Mouse (Mus musculus): ENCODE results near the gene Jpt2.
"Not testable (repeated sequence)": the region's sequence is repeated elsewhere in the genome, so short reads cannot be mapped to it uniquely, and the experiment has no call there.

The Jpt2 gene

DNA sequence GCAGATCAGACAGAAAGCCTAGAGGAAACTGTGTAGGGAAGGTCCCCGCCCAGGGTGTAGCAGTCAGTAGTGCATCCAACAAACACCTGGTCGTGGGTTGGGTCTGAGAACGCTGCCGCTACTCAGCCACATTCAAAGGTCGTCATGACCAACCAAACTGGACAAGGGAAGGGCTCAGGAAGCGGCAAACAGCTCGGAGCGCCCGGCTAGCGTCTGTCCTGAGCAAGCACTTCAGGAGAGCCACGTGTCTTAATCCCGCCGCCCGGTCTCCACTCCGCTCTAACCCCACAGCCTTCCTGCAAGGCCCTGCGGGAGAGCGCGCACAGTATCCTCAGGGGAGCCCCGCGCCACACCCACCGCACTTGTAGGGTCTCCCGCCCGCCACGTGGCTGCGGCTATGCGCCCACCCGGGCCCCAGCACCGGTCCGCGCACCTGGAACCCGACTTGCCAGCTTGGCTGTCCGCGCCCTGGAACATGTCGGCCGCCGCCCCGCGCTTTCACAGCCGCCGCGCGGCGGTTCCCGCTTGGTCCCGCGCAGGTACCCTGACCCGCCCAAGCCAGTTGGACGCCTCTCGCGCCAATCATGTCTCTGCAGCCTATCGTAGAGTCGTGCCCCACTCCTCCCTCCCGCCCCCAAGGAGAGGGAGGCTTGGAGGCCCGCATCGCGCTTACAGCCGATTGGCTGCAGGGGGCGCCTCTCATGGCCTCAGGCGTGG lies at the start of gene Jpt2:
TSS of gene Jpt2 (minus strand) at position 555 of the 717 bp plus-strand sequence.
- peak; percentile 98 for DNase-seq (ENCODE audit: extremely low read depth, insufficient read length, low spot score)

DNA sequence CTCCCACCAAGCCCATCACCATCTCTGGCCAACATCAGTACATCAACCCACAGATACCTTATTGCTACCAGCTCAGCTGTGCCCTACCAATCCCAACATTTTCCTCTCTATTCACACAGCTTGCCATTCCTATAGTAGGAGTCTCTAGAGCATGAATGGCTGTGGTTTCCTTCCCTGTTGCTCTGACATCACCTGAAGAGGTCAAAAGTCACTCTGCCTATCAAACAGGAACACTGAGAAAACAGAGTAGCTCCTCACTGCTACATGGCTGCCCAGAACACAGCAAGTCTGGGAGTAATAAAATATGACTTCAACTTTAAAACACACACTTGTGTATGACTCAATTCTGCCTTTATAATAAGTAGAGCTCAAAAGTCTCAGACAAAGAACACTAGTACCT lies 47.0 kb upstream of the Jpt2 start:
- DNase-seq (ENCODE audit: extremely low read depth, insufficient read length, low spot score), result no peak

GRCm38 (mm10) chr17:25005102-25005501 lies 44.6 kb upstream of the Jpt2 start:
- no peak for DNase-seq (ENCODE audit: extremely low read depth, insufficient read length, low spot score)

DNA sequence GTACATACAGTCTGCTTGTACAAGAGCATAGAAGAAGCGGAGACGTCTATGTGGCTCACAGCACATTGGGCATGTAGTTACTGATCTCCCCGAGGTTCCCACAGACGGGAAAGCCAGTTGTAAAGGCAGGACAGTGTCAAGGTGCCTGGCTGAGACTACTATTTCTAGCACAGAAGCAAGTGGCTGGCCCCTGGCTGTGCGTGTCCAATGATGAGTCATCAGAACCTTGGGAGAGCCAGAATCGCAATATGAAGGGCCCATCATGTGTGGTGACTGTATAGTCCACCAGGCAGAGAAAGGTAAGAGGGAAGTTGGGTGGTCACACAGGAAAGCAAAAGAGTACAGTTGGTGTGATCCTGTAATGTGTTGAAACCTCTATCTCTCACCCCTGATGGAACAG lies 34.2 kb upstream of the Jpt2 start:
- no peak for DNase-seq (ENCODE audit: extremely low read depth, insufficient read length, low spot score)

DNA sequence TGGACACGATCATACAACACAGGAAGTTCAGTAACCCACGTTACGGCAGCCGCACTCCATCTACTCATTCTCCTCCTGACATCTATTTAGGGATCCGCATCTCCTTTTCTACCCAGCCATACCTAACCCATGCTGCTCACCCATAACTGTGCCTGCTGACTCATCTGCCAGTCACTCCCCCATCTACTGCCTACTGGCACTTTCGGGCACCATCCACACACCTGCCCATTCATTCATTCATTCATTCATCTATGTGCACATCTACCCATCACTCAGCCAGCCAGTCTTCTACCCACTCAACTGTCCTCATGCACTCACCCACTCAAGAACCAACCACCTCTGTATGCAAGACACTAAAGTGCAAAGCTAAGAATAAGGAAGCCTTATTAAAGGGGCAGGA lies 26.7 kb upstream of the Jpt2 start:
- DNase-seq (ENCODE audit: extremely low read depth, insufficient read length, low spot score), result no peak

GRCm38 (mm10) chr17:24960852-24961715 lies 595 bp upstream of the Jpt2 start:
- no peak for DNase-seq (ENCODE audit: extremely low read depth, insufficient read length, low spot score)

DNA sequence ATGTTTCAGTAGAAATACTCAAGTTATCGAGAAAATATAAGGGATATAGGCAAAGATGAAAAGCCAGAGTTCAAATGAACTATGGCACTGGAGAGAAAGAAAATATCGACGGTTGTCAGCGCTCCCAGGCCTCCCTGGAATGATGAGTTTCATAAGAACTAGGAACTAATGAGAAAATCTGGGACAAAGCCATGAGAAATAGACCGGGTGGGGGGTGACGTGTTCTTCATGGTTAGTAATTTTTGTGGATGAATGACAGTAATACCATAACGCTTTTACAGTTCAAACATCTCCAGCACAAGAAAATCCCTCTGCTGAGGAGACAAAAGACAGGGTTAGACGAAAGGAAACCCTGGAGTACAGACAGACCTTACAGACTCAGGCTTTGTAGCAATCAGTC lies 1.1 kb downstream of the Jpt2 start:
- DNase-seq (ENCODE audit: extremely low read depth, insufficient read length, low spot score), result no peak

- no peak for DNase-seq (ENCODE audit: extremely low read depth, insufficient read length, low spot score)
Observed at GRCm38 (mm10) chr17:24953291-24953690, 7.2 kb downstream of the Jpt2 start.

- no peak for DNase-seq (ENCODE audit: extremely low read depth, insufficient read length, low spot score)
Observed at GRCm38 (mm10) chr17:24950671-24951070, 9.8 kb downstream of the Jpt2 start.

- DNase-seq (ENCODE audit: extremely low read depth, insufficient read length, low spot score), result no peak
Observed at GRCm38 (mm10) chr17:24948204-24948603, 12.3 kb downstream of the Jpt2 start.

DNA sequence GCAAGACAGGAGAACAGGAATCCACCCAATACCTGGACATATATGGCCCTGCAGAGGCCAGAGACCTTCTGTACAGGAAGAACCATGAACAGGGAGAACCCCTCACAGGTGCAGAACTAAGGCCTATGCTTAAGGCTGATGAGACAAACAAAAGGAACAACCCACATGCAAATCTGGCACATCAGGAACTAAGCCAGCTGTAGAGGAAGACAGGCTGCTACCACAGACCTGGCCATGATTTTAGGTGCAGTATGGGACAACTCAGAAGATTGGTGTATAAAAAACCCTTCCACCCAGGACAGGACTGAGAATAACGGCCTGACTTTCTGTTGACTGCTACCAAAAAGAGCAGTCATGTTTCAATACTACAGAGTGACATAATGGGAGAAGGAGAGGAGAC lies 16.9 kb downstream of the Jpt2 start:
- DNase-seq (ENCODE audit: extremely low read depth, insufficient read length, low spot score), result not testable (repeated sequence)

DNA sequence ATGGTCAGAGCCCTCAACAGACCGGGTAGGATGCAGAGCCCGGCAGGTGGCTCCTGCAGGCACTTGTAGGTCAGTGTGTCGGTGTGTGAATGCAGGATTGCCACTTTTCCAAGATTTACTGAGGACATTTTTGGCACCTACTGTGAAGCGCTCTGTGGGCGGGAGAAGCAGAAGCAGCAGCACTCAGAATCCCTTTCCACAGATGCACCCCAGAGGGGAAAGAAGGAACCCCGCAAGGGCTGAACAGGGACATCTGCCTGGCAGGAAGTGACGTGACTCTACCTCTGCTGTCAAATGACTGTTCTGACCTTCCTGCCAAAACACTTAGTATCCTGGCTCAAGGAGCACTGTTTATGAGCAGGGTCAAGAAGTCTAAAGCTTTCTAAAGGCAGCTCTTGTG lies 17.5 kb downstream of the Jpt2 start:
- no peak for DNase-seq (ENCODE audit: extremely low read depth, insufficient read length, low spot score)

DNA sequence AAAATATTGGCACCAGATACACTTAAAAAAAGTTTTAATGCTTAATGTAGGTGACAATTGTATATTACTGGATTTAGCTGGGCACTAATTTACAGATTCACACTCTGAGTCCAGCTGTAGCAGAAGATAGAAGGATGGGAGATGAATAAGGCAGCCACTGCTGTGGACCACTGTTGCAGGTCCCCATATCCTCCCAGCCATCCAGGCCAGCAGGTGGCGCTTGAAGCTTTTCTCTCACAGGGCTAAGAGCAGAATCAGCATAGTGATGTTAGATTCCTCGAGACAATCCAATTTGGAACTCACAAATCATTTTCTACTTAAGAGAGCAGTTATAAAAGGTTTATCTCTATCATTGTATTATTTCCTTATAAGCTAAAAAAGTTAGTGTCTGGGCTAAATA lies 18.0 kb downstream of the Jpt2 start:
- not testable (repeated sequence) for DNase-seq (ENCODE audit: extremely low read depth, insufficient read length, low spot score)

DNA sequence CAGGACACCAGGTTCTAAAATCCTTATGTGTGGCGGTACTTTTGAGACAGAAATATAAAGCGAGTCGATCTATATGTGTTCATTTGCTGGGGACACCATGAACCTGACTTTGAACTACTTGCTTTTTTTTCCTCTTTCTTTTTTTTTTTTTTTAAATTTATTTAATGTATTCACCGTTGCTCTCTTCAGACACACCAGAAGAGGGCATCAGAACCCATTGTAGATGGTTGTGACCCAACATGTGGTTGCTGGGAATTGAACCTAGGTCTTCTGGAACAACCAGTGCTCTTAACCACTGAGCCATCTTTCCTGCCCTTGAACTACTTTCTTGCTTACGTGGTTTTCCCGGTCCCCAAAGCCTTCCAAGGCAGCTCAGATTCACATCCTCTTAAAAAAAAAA lies 23.2 kb downstream of the Jpt2 start:
- DNase-seq (ENCODE audit: extremely low read depth, insufficient read length, low spot score), result no peak

GRCm38 (mm10) chr17:24936259-24937237 lies 23.9 kb downstream of the Jpt2 start, which contains the start of gene Mapk8ip3:
Mapk8ip3 (minus strand) TSS chr17:24936977.
- peak; percentile 97 for DNase-seq (ENCODE audit: extremely low read depth, insufficient read length, low spot score)

- no peak for DNase-seq (ENCODE audit: extremely low read depth, insufficient read length, low spot score)
Observed at GRCm38 (mm10) chr17:24935666-24936065, 24.8 kb downstream of the Jpt2 start.

DNA sequence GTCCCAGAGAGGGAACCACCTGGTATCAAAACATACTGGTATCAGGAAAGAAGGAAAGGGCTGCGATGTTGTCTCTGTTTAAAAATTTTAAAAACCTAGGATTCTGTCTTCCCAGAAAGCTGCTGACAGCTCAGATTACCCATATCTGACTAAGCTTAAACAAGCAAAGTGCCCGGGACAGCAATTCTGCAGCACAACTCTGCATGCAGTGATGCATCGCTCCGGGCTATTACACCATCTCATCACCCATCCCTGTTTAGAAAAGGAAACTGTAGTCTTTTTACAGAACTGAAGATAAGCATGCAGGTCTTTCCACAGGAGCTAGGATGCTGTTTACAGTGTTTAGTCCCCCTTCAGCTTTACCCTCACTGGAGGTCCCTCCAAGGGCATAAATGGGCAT lies 25.6 kb downstream of the Jpt2 start:
- no peak for DNase-seq (ENCODE audit: extremely low read depth, insufficient read length, low spot score)

- DNase-seq (ENCODE audit: extremely low read depth, insufficient read length, low spot score), result no peak
Observed at GRCm38 (mm10) chr17:24933163-24933562, 27.3 kb downstream of the Jpt2 start.

DNA sequence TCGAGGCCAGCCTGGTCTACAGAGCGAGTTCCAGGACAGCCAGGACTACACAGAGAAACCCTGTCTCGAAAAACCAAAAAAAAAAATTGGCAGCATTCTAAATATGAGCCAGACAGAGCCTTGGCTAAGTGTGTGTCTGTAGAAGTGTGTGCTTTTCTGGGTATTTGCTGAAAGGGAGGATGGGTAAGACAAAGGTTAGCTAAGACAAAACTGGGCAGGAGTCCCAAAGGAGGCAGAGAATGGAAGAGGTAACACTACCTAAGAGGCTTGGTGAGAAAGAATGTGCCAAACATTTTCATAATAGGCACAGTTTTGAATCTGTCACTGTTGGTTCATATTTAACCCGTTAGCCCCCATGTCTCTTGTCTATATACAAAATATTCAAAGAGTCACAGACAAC lies 28.1 kb downstream of the Jpt2 start:
- no peak for DNase-seq (ENCODE audit: extremely low read depth, insufficient read length, low spot score)

- peak; percentile 63 for DNase-seq (ENCODE audit: extremely low read depth, insufficient read length, low spot score)
Observed at GRCm38 (mm10) chr17:24929506-24929905, 31.0 kb downstream of the Jpt2 start.

GRCm38 (mm10) chr17:24923246-24923645 lies 37.2 kb downstream of the Jpt2 start:
- DNase-seq (ENCODE audit: extremely low read depth, insufficient read length, low spot score), result no peak
